Mouse (Mus musculus) bone marrow macrophage, adult 2 months (primary cell): ENCODE results near the gene Atxn2l.

ENCODE experiments used
- CTCF ChIP-seq: IDR thresholded peaks from 2 replicates; pipeline ENCODE4 v1.5.1; 2012; ENCODE audit warnings: low read depth, mild to moderate bottlenecking, low read length, moderate library complexity
- POLR2A ChIP-seq: IDR thresholded peaks from 2 replicates; pipeline ENCODE4 v1.6.1; 2012; ENCODE audit warnings: mild to moderate bottlenecking, low read depth, low read length, borderline replicate concordance

DNA sequence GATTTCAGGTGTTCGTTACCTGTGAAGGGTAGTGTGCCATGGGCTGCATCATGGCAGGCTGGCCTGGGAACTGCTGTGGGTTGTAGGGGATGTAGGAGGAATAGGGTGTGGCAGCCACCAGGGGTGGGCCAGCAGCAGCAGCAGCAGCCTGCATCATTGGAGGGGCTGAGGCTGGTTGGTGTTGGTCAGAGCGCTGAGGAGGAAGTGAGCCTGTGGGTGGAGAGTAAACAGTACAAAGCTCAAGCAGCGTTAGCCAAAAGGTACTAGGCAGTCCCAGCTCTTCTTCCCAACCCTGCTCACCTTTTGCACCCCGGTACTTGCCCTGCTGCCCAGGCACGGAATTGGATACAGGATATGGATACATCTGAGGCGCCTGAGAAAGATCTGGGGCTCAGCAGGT is 9.1 kb downstream of the Atxn2l start:
- TF ChIP-seq POLR2A: no peak
- TF ChIP-seq CTCF: no peak
